8 mouse cellular contexts compared by ENCODE assay signal in genomic region chr12:28431832-28432728, GRCm38 (mm10).
DNase-seq lines count a peak whose midpoint lies in the region; ATAC-seq and TF ChIP-seq lines count a peak whose summit lies in the region.

No protein-coding gene starts in this region.

- H3K36me3 ChIP-seq in thymus, adult 2 months (ENCODE audit: control insufficient read depth, insufficient read depth, low read length): no peaks in the 10 kb centered on the region
- H3K36me3 ChIP-seq in kidney, adult 2 months (ENCODE audit: control insufficient read depth, insufficient read depth, low read length): no peaks in the 10 kb centered on the region
- no peaks in the 10 kb centered on the region for H3K36me3 ChIP-seq in limb, embryonic 12.5 days
- no peaks in the 10 kb centered on the region for H3K36me3 ChIP-seq in neural tube, embryonic 12.5 days

- 0 out of 2 replicates have a peak overlapping the region, but pooled peaks have one; percentile 18 for H3K9ac ChIP-seq in limb, embryonic 12.5 days (replicated peaks)
- H3K9ac ChIP-seq in neural tube, embryonic 12.5 days: peak overlapping the region; percentile 48

- peak overlapping the region; percentile 58 for H3K4me2 ChIP-seq in limb, embryonic 12.5 days
- H3K4me2 ChIP-seq in neural tube, embryonic 12.5 days (replicated peaks): peak overlapping the region; percentile 57

- ATAC-seq in granulocyte monocyte progenitor cell, adult 5-6 weeks (replicated peaks; ENCODE audit: poor library complexity, severe bottlenecking): peak; percentile 75
- ATAC-seq in limb, embryonic 12.5 days (ENCODE audit: insufficient number of reproducible peaks, insufficient read depth, low FRiP score, low TSS enrichment, low read depth): no peak
- no peak for ATAC-seq in neural tube, embryonic 12.5 days (ENCODE audit: low FRiP score, low read depth)

- no peak overlapping the region for H3K27ac ChIP-seq in thymus, adult 2 months (ENCODE audit: control insufficient read depth, insufficient read depth, low read length)
- H3K27ac ChIP-seq in kidney, adult 2 months (ENCODE audit: insufficient read depth, low read depth, low read length): no peak overlapping the region
- peak overlapping the region; percentile 85 for H3K27ac ChIP-seq in limb, embryonic 12.5 days
- H3K27ac ChIP-seq in neural tube, embryonic 12.5 days: peak overlapping the region; percentile 77

- DNase-seq in thymus, adult 2 months: peak; percentile 11
- DNase-seq in thymus, adult 18-20 months: no peak
- peak; percentile 91 for DNase-seq in embryo, embryonic 11 days
- peak; percentile 61 for DNase-seq in kidney, adult 2 months
- peak; percentile 21 for DNase-seq in thymus, postnatal 25 days

- 20% methylated on average over 19 of the region's 19 CpGs for WGBS in thymus, adult 2 months
- WGBS in kidney, adult 2 months: 6% methylated on average over 19 of the region's 19 CpGs
- 5% methylated on average over 19 of the region's 19 CpGs for WGBS in limb, embryonic 12.5 days
- 13% methylated on average over 19 of the region's 19 CpGs for WGBS in neural tube, embryonic 12.5 days

- TF ChIP-seq CTCF in thymus, adult 2 months (IDR thresholded peaks at IDR 0.05; ENCODE audit: borderline replicate concordance, control insufficient read depth, extremely low read depth, insufficient read depth, low read length, poor library complexity): no peak
- TF ChIP-seq CTCF in kidney, adult 2 months (conservative IDR thresholded peaks at IDR 0.05; ENCODE audit: insufficient read depth, insufficient read length, low read depth, low read length): peak; percentile 80

- no peaks in the 10 kb centered on the region for H3K4me1 ChIP-seq in thymus, adult 2 months (replicated peaks; ENCODE audit: control insufficient read depth, insufficient read depth, low read length)
- no peaks in the 10 kb centered on the region for H3K4me1 ChIP-seq in kidney, adult 2 months (ENCODE audit: control insufficient read depth, insufficient read depth, low read length)
- peaks cover 6% of the 10 kb centered on the region for H3K4me1 ChIP-seq in limb, embryonic 12.5 days (replicated peaks)
- 0 out of 2 replicates have a peak, but pooled peaks cover 5% of the 10 kb centered on the region for H3K4me1 ChIP-seq in neural tube, embryonic 12.5 days

- no peaks in the 10 kb centered on the region for H3K27me3 ChIP-seq in thymus, adult 2 months (ENCODE audit: control insufficient read depth, insufficient read depth, low read length)
- H3K27me3 ChIP-seq in kidney, adult 2 months (replicated peaks; ENCODE audit: control insufficient read depth, insufficient read depth, low read length): no peaks in the 10 kb centered on the region
- H3K27me3 ChIP-seq in limb, embryonic 12.5 days: no peaks in the 10 kb centered on the region
- no peaks in the 10 kb centered on the region for H3K27me3 ChIP-seq in neural tube, embryonic 12.5 days (replicated peaks)

- no peak overlapping the region for H3K4me3 ChIP-seq in thymus, adult 2 months (ENCODE audit: control insufficient read depth, insufficient read depth, low read length)
- H3K4me3 ChIP-seq in kidney, adult 2 months (ENCODE audit: insufficient read depth, low read depth, low read length): no peak overlapping the region
- H3K4me3 ChIP-seq in limb, embryonic 12.5 days (replicated peaks): peak overlapping the region; percentile 32
- peak overlapping the region; percentile 24 for H3K4me3 ChIP-seq in neural tube, embryonic 12.5 days

- TF ChIP-seq POLR2A in thymus, adult 2 months (IDR thresholded peaks at IDR 0.05; ENCODE audit: control insufficient read depth, extremely low read depth, insufficient read depth, low read length, poor library complexity): no peak
- no peak for TF ChIP-seq POLR2A in kidney, adult 2 months (IDR thresholded peaks at IDR 0.05; ENCODE audit: low read depth, low read length)

- peaks cover 11% of the 10 kb centered on the region for H3K9me3 ChIP-seq in limb, embryonic 12.5 days
- H3K9me3 ChIP-seq in neural tube, embryonic 12.5 days: peaks cover 5% of the 10 kb centered on the region; the same call in 1 of the 2 replicates

Comparison
In these comparisons a context has a peak if more than half of its experiments do, and no peak if none do; other contexts are left out.
1. DNase-seq: peak in thymus, adult 2 months (single experiment), embryo, embryonic 11 days (single experiment), kidney, adult 2 months (single experiment) and thymus, postnatal 25 days (single experiment); none in thymus, adult 18-20 months (0 of 2).
2. H3K27ac ChIP-seq: peak in limb, embryonic 12.5 days (single experiment) and neural tube, embryonic 12.5 days (single experiment); none in thymus, adult 2 months (single experiment) and kidney, adult 2 months (single experiment).
3. H3K4me3 ChIP-seq: peak in limb, embryonic 12.5 days (single experiment) and neural tube, embryonic 12.5 days (single experiment); none in thymus, adult 2 months (single experiment) and kidney, adult 2 months (single experiment).